Mouse (Mus musculus) frontal cortex, adult (tissue): ENCODE data around the gene Eng.

Source experiments
- ATAC-seq: cut with Nextera tagmentation; 2 replicates; pipeline ENCODE4 v1.9.2; 2017; ENCODE audit warnings: mild to moderate bottlenecking, moderate library complexity, mixed read lengths; ENCODE audit not compliant: low TSS enrichment

The Eng gene

GRCm38 (mm10) chr2:32646379-32647056 lies at the start of gene Eng:
TSS of gene Eng (plus strand) at chr2:32646595.
- no peak for ATAC-seq

GRCm38 (mm10) chr2:32596725-32597124 lies 49.7 kb upstream of the Eng start:
- no peak for ATAC-seq

GRCm38 (mm10) chr2:32597248-32597647 lies 49.1 kb upstream of the Eng start:
- ATAC-seq = no peak

- ATAC-seq = no peak
Measured at GRCm38 (mm10) chr2:32597699-32598098, 48.7 kb upstream of the Eng start.

- ATAC-seq = no peak
Measured at GRCm38 (mm10) chr2:32598506-32598905, 47.9 kb upstream of the Eng start.

GRCm38 (mm10) chr2:32599409-32599808 lies 47.0 kb upstream of the Eng start, which contains the start of gene St6galnac6:
TSS of gene St6galnac6 (plus strand) at chr2:32599709.
- no peak for ATAC-seq

- no peak for ATAC-seq
Measured at GRCm38 (mm10) chr2:32601417-32602065, 44.9 kb upstream of the Eng start.

- peak; percentile 48 for ATAC-seq
Measured at GRCm38 (mm10) chr2:32602600-32603054, 43.8 kb upstream of the Eng start.

GRCm38 (mm10) chr2:32604631-32605030 lies 41.8 kb upstream of the Eng start:
- no peak for ATAC-seq

GRCm38 (mm10) chr2:32606161-32607142 lies 39.9 kb upstream of the Eng start:
- ATAC-seq = peak; percentile 72

GRCm38 (mm10) chr2:32607262-32607947 lies 39.0 kb upstream of the Eng start:
- ATAC-seq = peak; percentile 14; the same call in 1 of the 2 replicates

- 0 out of 2 replicates have a peak, but pooled peaks have one; percentile 21 for ATAC-seq
Measured at GRCm38 (mm10) chr2:32608141-32608777, 38.1 kb upstream of the Eng start.

- ATAC-seq = no peak
Measured at GRCm38 (mm10) chr2:32608778-32609435, 37.5 kb upstream of the Eng start.

GRCm38 (mm10) chr2:32610610-32611229 lies 35.7 kb upstream of the Eng start:
- ATAC-seq = peak; percentile 21; the same call in 1 of the 2 replicates

- ATAC-seq = no peak
Measured at GRCm38 (mm10) chr2:32612274-32612673, 34.1 kb upstream of the Eng start.

- ATAC-seq = no peak
Measured at GRCm38 (mm10) chr2:32617109-32617508, 29.3 kb upstream of the Eng start.

GRCm38 (mm10) chr2:32617601-32618000 lies 28.8 kb upstream of the Eng start:
- no peak for ATAC-seq

GRCm38 (mm10) chr2:32618051-32618450 lies 28.3 kb upstream of the Eng start:
- ATAC-seq = no peak

- no peak for ATAC-seq
Measured at GRCm38 (mm10) chr2:32620682-32621516, 25.5 kb upstream of the Eng start.
